8 mouse cellular contexts compared by ENCODE assay signal in the genomic region with DNA sequence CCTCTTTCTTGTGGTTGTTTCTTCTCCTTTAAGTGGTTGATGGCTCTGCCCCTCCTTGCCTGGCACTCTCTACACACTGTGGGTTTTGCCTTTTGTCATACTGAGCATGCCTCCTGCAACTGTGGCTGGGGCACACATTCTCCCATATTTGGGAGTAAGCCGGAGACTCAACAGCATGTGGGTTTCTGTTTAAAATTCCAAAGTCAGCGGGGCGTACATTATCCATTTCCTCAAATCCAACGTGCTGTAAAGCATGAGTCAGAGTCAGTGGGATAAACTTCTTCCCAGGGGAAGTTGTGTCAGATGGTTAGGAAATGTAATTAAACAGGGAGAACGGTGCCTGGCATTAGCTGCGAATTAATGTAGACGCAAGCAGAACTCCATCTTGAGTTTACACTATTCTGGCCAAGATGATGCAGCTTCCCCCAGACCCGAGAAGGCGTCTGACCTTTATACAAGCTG. TPM values are rescaled to one million over a fixed set of nuclear protein-coding genes. Genes with fewer than 3 reads are reported as not detected.
DNase-seq lines count a peak whose midpoint lies in the region; ATAC-seq lines count a peak whose summit lies in the region.

No protein-coding gene starts in this region.

- no peak overlapping the region for H3K9ac ChIP-seq in heart, embryonic 12.5 days
- H3K9ac ChIP-seq in stomach, embryonic 14.5 days (replicated peaks; ENCODE audit: low read depth, low read length), result no peak overlapping the region

- no peaks in the 10 kb centered on the region for H3K27me3 ChIP-seq in heart, embryonic 12.5 days (replicated peaks)
- no peaks in the 10 kb centered on the region for H3K27me3 ChIP-seq in stomach, embryonic 14.5 days (ENCODE audit: control insufficient read depth, insufficient read depth, low read length)

- no peak overlapping the region for H3K4me3 ChIP-seq in heart, embryonic 12.5 days
- no peak overlapping the region for H3K4me3 ChIP-seq in stomach, embryonic 14.5 days (ENCODE audit: low read depth, low read length)

- H3K36me3 ChIP-seq in heart, embryonic 12.5 days, result no peaks in the 10 kb centered on the region
- no peaks in the 10 kb centered on the region for H3K36me3 ChIP-seq in stomach, embryonic 14.5 days (ENCODE audit: control insufficient read depth, insufficient read depth, low read length)

- peak overlapping the region; percentile 51 for H3K27ac ChIP-seq in heart, embryonic 12.5 days (ENCODE audit: poor library complexity, severe bottlenecking)
- peak overlapping the region; percentile 29 for H3K27ac ChIP-seq in stomach, embryonic 14.5 days (ENCODE audit: low read length)

- H3K4me2 ChIP-seq in heart, embryonic 12.5 days, result 0 out of 2 replicates have a peak overlapping the region, but pooled peaks have one; percentile 7
- no peak overlapping the region for H3K4me2 ChIP-seq in stomach, embryonic 14.5 days (replicated peaks; ENCODE audit: low read depth, low read length)

- H3K9me3 ChIP-seq in heart, embryonic 12.5 days (replicated peaks), result no peaks in the 10 kb centered on the region
- H3K9me3 ChIP-seq in stomach, embryonic 14.5 days (ENCODE audit: control insufficient read depth, low read depth, low read length), result no peaks in the 10 kb centered on the region

- ATAC-seq in heart, embryonic 12.5 days (ENCODE audit: insufficient number of reproducible peaks, low FRiP score), result no peak
- peak; percentile 78; the same call in 1 of the 2 replicates for ATAC-seq in stomach, embryonic 14.5 days (ENCODE audit: insufficient number of reproducible peaks, insufficient read depth, low FRiP score, low read depth)
- ATAC-seq in CD4-positive, CD25-positive, alpha-beta regulatory T cell, adult 4 months, result no peak

- DNase-seq in cerebellum, postnatal 14 days, result peak; percentile 5 to 12
- DNase-seq in cerebellum, adult 11 months, result no peak
- DNase-seq in embryo, embryonic 11 days, result peak; percentile 66
- DNase-seq in layer of hippocampus, adult 9-11 months, result peak; percentile 64
- DNase-seq in lung, postnatal 36 days, result peak; percentile 68

- peaks cover 25% of the 10 kb centered on the region for H3K4me1 ChIP-seq in heart, embryonic 12.5 days (replicated peaks)
- peaks cover 7% of the 10 kb centered on the region; the same call in 1 of the 2 replicates for H3K4me1 ChIP-seq in stomach, embryonic 14.5 days (ENCODE audit: control insufficient read depth, insufficient read depth, low read length)

- WGBS in heart, embryonic 12.5 days, result 40% methylated on average over 9 of the region's 9 CpGs
- 25% methylated on average over 9 of the region's 9 CpGs for WGBS in stomach, embryonic 14.5 days

RNA-seq across cellular contexts. Expression of a gene that starts 37.2 kb away (rescaled TPM):
- polyA plus RNA-seq in heart, embryonic 12.5 days (2016; fragmentation: Nextera tagmentation; extraction: Ambion mirVana), result 108 and 115 TPM in 2 replicates
- polyA plus RNA-seq in stomach, embryonic 14.5 days (2014; fragmentation: Nextera tagmentation; extraction: Ambion mirVana), result 94.8 and 106 TPM in 2 replicates
- polyA plus RNA-seq in CD4-positive, CD25-positive, alpha-beta regulatory T cell, adult 4 months (2017; shearing (Covaris generic)), result 1 to 10 TPM; 1.4 to 2.6 TPM

RNA-seq across cellular contexts. Expression of a gene that starts 55.5 kb away (rescaled TPM):
- polyA plus RNA-seq in heart, embryonic 12.5 days (2016; fragmentation: Nextera tagmentation; extraction: Ambion mirVana), result 0.77 and 1.1 TPM in 2 replicates
- 0.64 and 1.3 TPM in 2 replicates for polyA plus RNA-seq in stomach, embryonic 14.5 days (2014; fragmentation: Nextera tagmentation; extraction: Ambion mirVana)
- polyA plus RNA-seq in CD4-positive, CD25-positive, alpha-beta regulatory T cell, adult 4 months (2017; shearing (Covaris generic)), result not detected

Comparison
In these comparisons a context has a peak if more than half of its experiments do, and no peak if none do; other contexts are left out.
1. RNA of a gene that starts 37.2 kb away (polyA plus RNA-seq): 108 to 115 TPM in heart, embryonic 12.5 days and 94.8 to 106 TPM in stomach, embryonic 14.5 days; 1.4 to 2.6 TPM in CD4-positive, CD25-positive, alpha-beta regulatory T cell, adult 4 months; every median in the first group is over 10 times any median in the second.